Mouse (Mus musculus) embryonic facial prominence, embryonic 14.5 days (tissue): Measurements from ENCODE around the gene Prmt1. TPM values are rescaled to one million over a fixed set of nuclear protein-coding genes. Genes with fewer than 3 reads are reported as not detected.

Experiments used
- ATAC-seq: fragments of 200-750 bp; cut with Nextera tagmentation; 2 replicates; pipeline ENCODE4 v1.8.0; 2017; ENCODE audit warnings: low read depth, moderate number of reproducible peaks, moderate TSS enrichment
- DNase-seq: peaks from one replicate; pipeline ENCODE4 v3.0.0-alpha.2; 2015; ENCODE audit warnings: low spot score
- H3K27ac ChIP-seq: fragments of 300-500 bp; sonication (generic); replicated peaks from 2 replicates; pipeline ENCODE4 v1.5.1; 2014; ENCODE audit warnings: low read depth, mild to moderate bottlenecking, low read length, moderate library complexity
- H3K27me3 ChIP-seq: fragments of 300-500 bp; sonication (generic); replicated peaks from 2 replicates; pipeline ENCODE4 v1.6.1; 2014; ENCODE audit warnings: low read length; ENCODE audit not compliant: control insufficient read depth, insufficient read depth
- H3K36me3 ChIP-seq: fragments of 300-500 bp; sonication (generic); 2 replicates; pipeline ENCODE4 v1.6.1; 2014; ENCODE audit warnings: low read length, mixed read lengths; ENCODE audit not compliant: control insufficient read depth, insufficient read depth
- H3K4me1 ChIP-seq: fragments of 300-500 bp; sonication (generic); 2 replicates; pipeline ENCODE4 v1.6.1; 2014; ENCODE audit warnings: antibody characterized with exemption, low read length; ENCODE audit not compliant: control insufficient read depth, insufficient read depth
- H3K4me2 ChIP-seq: fragments of 300-500 bp; sonication (generic); 2 replicates; pipeline ENCODE4 v1.6.1; 2014; ENCODE audit warnings: low read depth, mild to moderate bottlenecking, low read length, moderate library complexity, mixed read lengths
- H3K4me3 ChIP-seq: fragments of 300-500 bp; sonication (generic); 2 replicates; pipeline ENCODE4 v1.5.1; 2014; ENCODE audit warnings: low read depth, mild to moderate bottlenecking, low read length
- H3K9ac ChIP-seq: fragments of 300-500 bp; sonication (generic); 2 replicates; pipeline ENCODE4 v1.6.1; 2014; ENCODE audit warnings: low read depth, mild to moderate bottlenecking, low read length, moderate library complexity, mixed read lengths
- H3K9me3 ChIP-seq: fragments of 300-500 bp; sonication (generic); 2 replicates; pipeline ENCODE4 v1.6.1; 2016; ENCODE audit warnings: low read length; ENCODE audit not compliant: control insufficient read depth
- WGBS: fragments of 180-500 bp; shearing (Covaris S2); extraction: QIAGEN DNeasy Blood & Tissue Kit; methylation state at CpG from one replicate; pipeline ENCODE4 v1.1.7; 2014; 5-methylcytosine and 5-hydroxymethylcytosine counted together
- microRNA-seq: library from miRNA; unstranded; fragments of <30 nt; microRNA quantifications from one replicate; pipeline ENCODE4, GENCODE M21; 2016; ENCODE audit warnings: borderline number of aligned reads
- polyA plus RNA-seq: library from polyadenylated mRNA; unstranded; fragments of >200 nt; fragmentation: Nextera tagmentation; extraction: Ambion mirVana; gene quantifications from 2 replicates; pipeline ENCODE4 v1.2.1, GENCODE M21; 2014

Gene Prmt1
- polyA plus RNA-seq, 1 experiment from 2014 or later: 173 TPM

DNA sequence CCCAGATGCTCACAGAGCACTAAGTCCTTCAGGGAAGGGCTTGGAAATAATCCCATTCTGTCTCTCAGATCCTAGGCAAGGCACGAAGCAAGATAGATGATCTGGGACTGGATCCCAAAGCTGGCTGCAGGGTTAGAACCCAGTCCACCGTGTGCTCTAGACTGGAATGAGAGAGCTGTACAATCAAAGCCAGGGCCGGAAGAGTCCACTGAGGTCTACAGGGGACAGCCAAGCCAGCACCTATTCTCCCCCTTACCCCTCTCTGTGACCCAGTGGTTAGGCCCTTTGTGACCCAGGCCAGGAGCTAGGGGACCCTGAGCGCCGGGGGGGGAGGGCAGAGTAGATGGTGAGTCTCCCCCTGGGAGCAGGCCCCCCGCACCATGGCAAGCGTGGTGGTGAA, 43.5 kb downstream of the Prmt1 start, which contains the start of gene Tsks:
Gene Tsks (plus strand): TSS at position 301 of the 400 bp plus-strand sequence.
- DNase-seq (no peak), ATAC-seq (no peak)
- Histone ChIP-seq H3K27me3 (no peaks in the 10 kb centered on the region), H3K9me3 (no peaks in the 10 kb centered on the region), H3K4me1 (no peaks in the 10 kb centered on the region), H3K4me2 (no peak within 1 kb of the TSS), H3K27ac (no peak within 1 kb of the TSS), H3K4me3 (no peak within 1 kb of the TSS), H3K9ac (no peak within 1 kb of the TSS), H3K36me3 (no peaks in the 10 kb centered on the region)
- WGBS: 75% methylated on average over 7 of the region's 7 CpGs

DNA sequence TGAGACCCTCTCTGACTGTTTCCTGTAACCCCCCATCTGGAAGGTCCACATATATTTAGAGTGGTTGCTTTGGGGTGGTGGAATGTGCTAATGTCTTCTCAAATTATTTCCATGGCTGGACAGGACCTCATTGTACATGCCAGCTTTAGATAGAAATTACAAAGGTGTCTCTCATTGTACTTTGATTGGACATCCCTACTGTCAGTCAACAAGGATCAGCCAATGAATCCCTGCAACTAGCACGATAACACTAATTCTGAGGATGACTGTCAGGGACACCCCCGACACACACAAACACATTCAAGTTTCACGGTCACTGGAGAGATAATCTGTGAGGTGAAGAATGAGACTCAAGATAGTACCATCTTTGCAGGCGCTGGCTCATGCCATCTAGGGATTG, 47.7 kb downstream of the Prmt1 start:
- Histone ChIP-seq H3K9me3 (peaks cover 13% of the 10 kb centered on the region), H3K9ac (no peak overlapping the region), H3K27me3 (no peaks in the 10 kb centered on the region), H3K36me3 (no peaks in the 10 kb centered on the region), H3K27ac (no peak overlapping the region), H3K4me3 (no peak overlapping the region), H3K4me1 (no peaks in the 10 kb centered on the region), H3K4me2 (no peak overlapping the region)
- DNase-seq (no peak), ATAC-seq (no peak)
- WGBS: 93% methylated on average over 4 of the region's 4 CpGs

DNA sequence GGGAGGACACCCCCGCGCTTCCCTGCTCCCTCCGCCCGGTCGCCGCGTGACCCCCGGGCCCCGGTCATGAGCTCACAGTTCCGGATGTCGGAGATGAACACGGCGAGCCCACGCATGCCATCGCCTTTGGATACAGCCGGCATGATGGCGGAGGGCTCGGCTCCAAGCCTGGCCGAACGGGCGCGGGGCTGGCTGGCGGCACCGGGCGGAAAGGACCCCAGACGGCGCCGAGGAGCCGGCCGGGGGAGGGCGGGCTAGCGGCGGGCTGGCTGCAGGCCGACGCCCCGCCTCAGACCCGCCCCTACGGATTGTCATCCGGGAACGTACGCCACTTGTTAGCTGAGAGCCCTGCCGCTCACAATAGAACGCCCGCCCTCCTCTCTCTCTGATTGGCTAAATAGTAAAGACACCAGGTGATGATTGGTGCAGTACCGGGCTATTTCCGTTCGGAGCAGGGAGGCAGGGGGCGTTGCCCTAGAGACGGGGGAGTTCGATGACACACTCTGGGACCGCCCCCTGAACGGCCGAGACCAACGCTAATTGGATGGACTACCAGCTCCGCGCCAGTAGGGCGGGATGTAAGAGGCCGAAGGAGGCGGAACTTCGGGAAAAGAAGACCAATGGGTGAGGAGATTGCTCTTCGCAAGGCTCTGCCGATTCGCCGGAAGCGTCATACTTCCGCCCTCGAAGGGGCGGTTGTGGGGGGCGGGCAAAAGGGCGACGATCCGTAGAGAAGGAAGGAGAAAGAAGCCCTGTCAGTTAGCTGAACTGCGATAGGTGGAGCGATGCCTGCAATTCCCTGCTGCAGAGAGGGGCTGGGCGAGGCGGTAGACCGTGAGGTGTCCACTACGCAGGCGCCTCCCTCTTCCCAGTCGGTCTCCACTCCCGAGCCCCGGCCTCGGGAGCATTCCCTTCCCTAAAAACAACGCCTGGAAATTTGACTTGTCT, 56.9 kb downstream of the Prmt1 start, which contains the start of gene Ap2a1:
Gene Ap2a1 (minus strand): TSS at position 293 of the 948 bp plus-strand sequence.
- peak; percentile 98 for ATAC-seq
- WGBS: 2% methylated on average over 67 of the region's 84 CpGs
- peak; percentile 100 for DNase-seq

GRCm38 (mm10) chr7:44928570-44928969, 57.8 kb downstream of the Prmt1 start:
- no peak overlapping the region for H3K27ac ChIP-seq
- peaks cover 11% of the 10 kb centered on the region for H3K4me1 ChIP-seq
- no peak for ATAC-seq
- H3K4me2 ChIP-seq: peak overlapping the region; percentile 79
- peak overlapping the region; percentile 95 for H3K4me3 ChIP-seq
- H3K9me3 ChIP-seq: no peaks in the 10 kb centered on the region
- H3K9ac ChIP-seq: peak overlapping the region; percentile 94
- 4% methylated on average over 1 of the region's 1 CpGs for WGBS
- peaks cover 26% of the 10 kb centered on the region for H3K36me3 ChIP-seq
- no peak for DNase-seq
- no peaks in the 10 kb centered on the region for H3K27me3 ChIP-seq

More for the DNA sequence above, 56.9 kb downstream of the Prmt1 start, which contains the start of gene Ap2a1:
- Histone ChIP-seq H3K4me3 (peak within 1 kb of the TSS; percentile 95), H3K36me3 (0 out of 2 replicates have a peak, but pooled peaks cover 18% of the 10 kb centered on the region), H3K9ac (peak within 1 kb of the TSS; percentile 94), H3K9me3 (no peaks in the 10 kb centered on the region), H3K4me1 (peaks cover 11% of the 10 kb centered on the region), H3K27me3 (no peaks in the 10 kb centered on the region), H3K4me2 (peak within 1 kb of the TSS; percentile 79), H3K27ac (peak within 1 kb of the TSS; percentile 96)

Small RNA genes within 50 kb of the gene (microRNA-seq; reads per million reads assigned to microRNA genes)
- gene Mir7054: not detected

Other genes starting within 250 kb of the Prmt1 start
- gene Vrk3, start 238.2 kb downstream of the Prmt1 start, polyA plus RNA-seq: 24.8 and 29.3 TPM in 2 replicates
- 1.1 and 1.7 TPM in 2 replicates for gene Zfp473, start 235.5 kb downstream of the Prmt1 start, polyA plus RNA-seq
- gene Nup62, start 170.5 kb downstream of the Prmt1 start, polyA plus RNA-seq: 47.0 and 51.1 TPM in 2 replicates
- gene Il4i1, start 170.2 kb downstream of the Prmt1 start, polyA plus RNA-seq: 0.78 and 1.4 TPM in 2 replicates
- 6.8 and 6.9 TPM in 2 replicates for gene Atf5, start 169.9 kb downstream of the Prmt1 start, polyA plus RNA-seq
- 69.0 and 78.6 TPM in 2 replicates for gene Akt1s1, start 137.6 kb downstream of the Prmt1 start, polyA plus RNA-seq
- gene Tbc1d17, start 137.5 kb downstream of the Prmt1 start, polyA plus RNA-seq: 66.9 and 82.7 TPM in 2 replicates
- 23.4 and 27.7 TPM in 2 replicates for gene Pnkp, start 129.4 kb downstream of the Prmt1 start, polyA plus RNA-seq
- gene Ptov1, start 116.8 kb downstream of the Prmt1 start, polyA plus RNA-seq: 398 and 442 TPM in 2 replicates
- 62.5 and 64.2 TPM in 2 replicates for gene Med25, start 93.9 kb downstream of the Prmt1 start, polyA plus RNA-seq
- 16.9 and 19.7 TPM in 2 replicates for gene Fuz, start 90.5 kb downstream of the Prmt1 start, polyA plus RNA-seq
- 73.5 and 79.8 TPM in 2 replicates for gene Ap2a1, start 57.1 kb downstream of the Prmt1 start, polyA plus RNA-seq
- gene Tsks, start 43.4 kb downstream of the Prmt1 start, polyA plus RNA-seq: 0.30 TPM in 1 of 2 replicates, not detected in the other
- 22.4 and 31.1 TPM in 2 replicates for gene Cpt1c, start 11.7 kb downstream of the Prmt1 start, polyA plus RNA-seq
- gene Irf3, start 11.1 kb upstream of the Prmt1 start, polyA plus RNA-seq: 77.7 and 84.6 TPM in 2 replicates
- 43.2 and 48.6 TPM in 2 replicates for gene Bcl2l12, start 12.1 kb upstream of the Prmt1 start, polyA plus RNA-seq
- gene Scaf1, start 29.8 kb upstream of the Prmt1 start, polyA plus RNA-seq: 43.7 and 47.5 TPM in 2 replicates
- gene Rras, start 31.4 kb upstream of the Prmt1 start, polyA plus RNA-seq: 50.5 and 52.3 TPM in 2 replicates
- 12.8 and 13.7 TPM in 2 replicates for gene Prr12, start 66.3 kb upstream of the Prmt1 start, polyA plus RNA-seq
- 59.1 and 63.3 TPM in 2 replicates for gene Nosip, start 75.9 kb upstream of the Prmt1 start, polyA plus RNA-seq
- gene Prrg2, start 76.1 kb upstream of the Prmt1 start, polyA plus RNA-seq: 20.9 and 22.2 TPM in 2 replicates
- gene Rcn3, start 105.7 kb upstream of the Prmt1 start, polyA plus RNA-seq: 587 and 592 TPM in 2 replicates
- 120 and 129 TPM in 2 replicates for gene Fcgrt, start 117.3 kb upstream of the Prmt1 start, polyA plus RNA-seq
- gene Rps11, start 137.9 kb upstream of the Prmt1 start, polyA plus RNA-seq: 1,575 and 1,608 TPM in 2 replicates
- 1,594 and 1,619 TPM in 2 replicates for gene Rpl13a, start 142.2 kb upstream of the Prmt1 start, polyA plus RNA-seq
- 0.47 and 0.61 TPM in 2 replicates for gene Gm45713, start 149.7 kb upstream of the Prmt1 start, polyA plus RNA-seq
- 2.3 TPM in 2 replicates for gene Flt3l, start 149.9 kb upstream of the Prmt1 start, polyA plus RNA-seq
- 80.3 and 88.8 TPM in 2 replicates for gene Pih1d1, start 167.7 kb upstream of the Prmt1 start, polyA plus RNA-seq
- gene Aldh16a1, start 168.0 kb upstream of the Prmt1 start, polyA plus RNA-seq: 36.8 and 39.4 TPM in 2 replicates
- 0.87 and 1.3 TPM in 2 replicates for gene Slc17a7, start 177.4 kb upstream of the Prmt1 start, polyA plus RNA-seq
- 5.8 and 6.1 TPM in 2 replicates for gene Gfy, start 193.0 kb upstream of the Prmt1 start, polyA plus RNA-seq
- not detected in 2 replicates for gene Pth2, start 194.4 kb upstream of the Prmt1 start, polyA plus RNA-seq
- gene Ccdc155, start 218.3 kb upstream of the Prmt1 start, polyA plus RNA-seq: 1.5 TPM in 2 replicates
- 6.3 and 8.5 TPM in 2 replicates for gene Dkkl1, start 225.6 kb upstream of the Prmt1 start, polyA plus RNA-seq
- 112 and 142 TPM in 2 replicates for gene Tead2, start 229.2 kb upstream of the Prmt1 start, polyA plus RNA-seq